Mouse (Mus musculus): ENCODE results near the gene Sh3d21. TPM values are rescaled to one million over a fixed set of nuclear protein-coding genes. Genes with fewer than 3 reads are reported as not detected.
"Not testable (repeated sequence)": the region's sequence is repeated elsewhere in the genome, so short reads cannot be mapped to it uniquely, and the experiment has no call there.

Gene Sh3d21
- total RNA-seq, 2 experiments from 2014 or later = 1.3 to 1.7 TPM

DNA sequence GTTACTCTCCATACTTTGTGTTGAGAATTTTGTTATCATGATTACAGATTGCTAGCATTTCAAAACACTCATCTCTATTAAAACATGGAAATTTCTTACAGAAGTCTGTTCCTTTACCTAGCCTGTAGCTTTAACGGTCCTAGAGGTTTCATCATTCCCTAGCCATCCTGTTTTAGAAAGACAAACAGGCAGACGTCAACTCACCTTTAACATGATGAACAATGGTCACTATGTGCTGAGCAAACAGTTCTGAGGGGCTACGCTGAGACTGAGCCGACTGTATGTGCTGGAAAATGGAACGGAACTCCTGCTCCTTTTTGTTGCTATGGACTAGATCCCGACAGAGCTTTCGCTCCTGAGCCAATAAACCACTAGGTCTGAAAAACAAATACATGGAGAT, 12.7 kb upstream of the Sh3d21 start:
- DNase-seq (ENCODE audit: extremely low spot score in 1 of 2, low spot score in 2 of 2); intact Hi-C loops (cut with DNase I): not testable (repeated sequence)

DNA sequence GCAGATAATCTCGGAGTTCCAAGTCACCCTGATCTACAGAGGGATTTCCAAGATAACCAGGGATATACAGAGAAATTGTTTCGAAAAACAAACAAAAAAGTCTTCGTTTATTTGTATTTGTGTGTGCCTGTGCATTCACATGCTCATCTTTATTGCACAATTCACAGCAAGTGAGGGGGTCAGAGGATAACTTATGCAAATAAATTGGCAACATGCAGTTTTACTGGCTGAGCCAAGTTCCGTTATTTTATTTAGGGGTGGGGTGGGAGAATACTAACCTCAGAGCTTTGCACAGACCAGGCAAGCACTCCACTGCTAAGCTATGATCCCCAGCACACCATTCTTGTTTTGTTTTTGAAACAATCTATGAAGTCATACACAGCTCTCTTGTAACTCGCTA, 10.5 kb upstream of the Sh3d21 start:
- intact Hi-C loops (cut with DNase I) = no loop called here

DNA sequence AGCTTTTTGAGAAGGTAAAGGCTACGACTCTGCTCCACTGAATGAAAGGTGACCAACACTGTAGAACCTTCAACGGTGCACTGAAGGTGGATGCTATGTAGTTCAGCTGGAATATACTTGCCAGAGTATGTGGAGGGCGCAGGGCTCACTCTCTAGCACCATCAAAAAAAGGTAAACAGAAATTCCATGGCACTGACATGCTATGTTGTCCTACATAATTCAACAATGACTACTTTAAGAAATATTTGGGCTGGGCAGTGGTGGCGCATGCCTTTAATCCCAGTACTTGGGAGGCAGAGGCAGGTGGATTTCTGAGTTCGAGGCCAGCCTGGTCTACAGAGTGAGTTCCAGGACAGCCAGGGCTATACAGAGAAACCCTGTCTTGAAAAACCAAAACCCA, 7.4 kb upstream of the Sh3d21 start:
- DNase-seq (ENCODE audit: extremely low spot score in 1 of 2, low spot score in 2 of 2); intact Hi-C loops (cut with DNase I): not testable (repeated sequence)

More for the DNA sequence above, 10.5 kb upstream of the Sh3d21 start:
- no peak for DNase-seq (ENCODE audit: extremely low spot score in 1 of 2, low spot score in 2 of 2)

DNA sequence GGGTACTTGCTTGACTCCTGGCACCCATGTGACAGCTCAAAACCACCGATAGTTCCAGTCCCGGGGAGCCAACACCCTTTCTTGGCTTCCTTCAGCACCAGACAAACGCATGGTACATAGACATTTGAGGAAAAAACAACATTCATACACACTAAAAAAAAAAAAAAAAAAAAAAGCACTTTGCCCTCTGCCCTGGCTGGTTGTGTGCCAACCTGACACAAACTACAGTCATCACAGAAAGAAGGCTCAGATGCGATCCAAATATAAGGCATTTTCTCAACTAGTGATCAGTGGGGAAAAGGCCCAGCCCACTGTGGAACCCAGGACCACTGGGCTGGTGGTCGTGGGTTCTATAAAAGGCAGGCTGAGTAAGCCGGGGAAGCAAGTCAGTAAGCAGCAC, 5.6 kb upstream of the Sh3d21 start:
- DNase-seq (ENCODE audit: extremely low spot score in 1 of 2, low spot score in 2 of 2) = no peak
- intact Hi-C loops (cut with DNase I) = no loop called here

DNA sequence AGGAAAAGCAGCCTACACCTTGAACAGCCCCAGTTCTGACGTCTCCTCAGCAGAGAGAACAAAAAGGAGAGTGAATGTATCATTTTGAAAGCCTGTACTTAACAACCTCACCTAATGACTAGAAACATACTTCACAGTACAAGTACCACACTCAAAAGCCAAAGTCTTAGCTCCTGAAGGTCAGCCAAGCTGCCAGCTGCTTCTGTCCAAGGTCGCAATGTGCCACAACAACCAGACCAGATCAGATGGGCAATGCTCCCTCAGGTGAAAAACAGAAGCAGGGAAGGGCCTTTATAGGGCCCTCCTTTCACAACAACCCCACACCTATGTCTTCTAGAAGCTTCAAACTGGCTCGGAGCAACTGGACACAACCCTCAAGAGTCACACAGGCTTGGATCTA, 2.8 kb upstream of the Sh3d21 start:
- intact Hi-C loops (cut with DNase I) = no loop called here
- no peak for DNase-seq (ENCODE audit: extremely low spot score in 1 of 2, low spot score in 2 of 2)

DNA sequence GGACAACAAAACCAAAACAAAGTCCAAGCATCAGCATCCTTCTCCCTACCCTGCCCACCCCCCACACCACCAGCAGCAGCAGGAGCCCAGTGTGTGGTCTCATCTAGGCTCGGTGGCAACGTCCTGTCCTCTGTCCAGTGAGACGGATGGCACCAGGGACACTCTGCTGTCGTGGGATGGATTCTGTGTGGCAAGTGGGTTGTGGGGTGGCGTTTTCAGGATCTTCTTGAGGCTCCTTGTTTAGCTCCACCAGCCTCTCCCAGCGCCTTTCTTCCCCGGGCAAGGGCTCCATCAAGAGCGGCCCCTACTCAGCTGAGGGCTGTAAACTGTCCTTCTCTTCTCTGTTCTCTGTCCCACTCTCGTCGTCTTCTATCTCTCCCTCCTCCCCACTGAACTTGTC, 1.8 kb upstream of the Sh3d21 start:
- intact Hi-C loops (cut with DNase I); DNase-seq (ENCODE audit: extremely low spot score in 1 of 2, low spot score in 2 of 2): not testable (repeated sequence)

DNA sequence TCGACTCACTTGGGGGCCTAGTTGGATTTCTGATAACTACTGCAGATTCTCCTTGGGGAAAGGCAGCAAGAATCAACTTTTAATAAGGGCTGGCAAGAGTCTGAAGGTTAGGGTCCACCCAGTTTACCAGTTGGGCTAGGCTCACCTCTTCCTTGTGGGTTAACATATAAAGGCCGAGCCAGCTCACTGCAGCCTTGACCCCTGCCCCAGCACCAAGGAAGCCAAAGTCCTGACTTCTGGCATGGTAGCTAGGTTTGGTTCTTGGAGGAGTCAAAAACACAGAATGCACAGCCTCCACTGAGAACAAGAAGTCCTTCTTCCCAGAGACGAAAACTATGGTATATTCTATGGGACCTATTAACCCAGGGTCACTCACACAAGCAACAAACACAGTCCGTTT, 394 bp upstream of the Sh3d21 start:
- intact Hi-C loops (cut with DNase I) = no loop called here

DNA sequence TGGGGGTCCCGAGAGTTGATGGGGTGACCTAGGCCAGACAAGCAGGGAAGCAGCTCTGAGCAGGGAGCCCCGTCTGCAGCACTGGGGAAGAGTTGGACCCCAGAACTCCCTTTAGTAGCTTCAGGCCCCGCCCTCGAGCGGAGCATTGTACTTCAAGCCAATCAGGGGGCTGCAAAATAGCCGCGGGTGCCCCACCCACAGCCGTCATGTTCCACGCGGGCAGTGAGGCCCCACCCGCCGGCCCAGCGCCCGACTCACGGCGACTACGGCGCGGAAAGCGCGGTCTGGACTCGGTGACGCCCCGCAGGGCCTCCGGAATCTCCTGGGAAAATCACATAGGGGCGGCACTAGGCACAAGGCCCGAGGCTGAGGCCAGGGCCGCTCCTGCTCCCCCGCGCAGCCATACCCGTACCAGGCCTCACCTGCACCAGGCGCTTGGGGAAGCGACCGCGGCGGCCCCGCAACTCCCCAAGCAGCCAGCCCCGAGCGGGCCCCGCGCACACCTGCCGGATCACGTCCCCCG, 686 bp downstream of the Sh3d21 start:
- peak; percentile 79 to 95 for DNase-seq (ENCODE audit: extremely low spot score in 1 of 2, low spot score in 2 of 2)
- intact Hi-C loops (cut with DNase I) = no loop called here

More for the DNA sequence above, 394 bp upstream of the Sh3d21 start:
- no peak for DNase-seq (ENCODE audit: extremely low spot score in 1 of 2, low spot score in 2 of 2)

DNA sequence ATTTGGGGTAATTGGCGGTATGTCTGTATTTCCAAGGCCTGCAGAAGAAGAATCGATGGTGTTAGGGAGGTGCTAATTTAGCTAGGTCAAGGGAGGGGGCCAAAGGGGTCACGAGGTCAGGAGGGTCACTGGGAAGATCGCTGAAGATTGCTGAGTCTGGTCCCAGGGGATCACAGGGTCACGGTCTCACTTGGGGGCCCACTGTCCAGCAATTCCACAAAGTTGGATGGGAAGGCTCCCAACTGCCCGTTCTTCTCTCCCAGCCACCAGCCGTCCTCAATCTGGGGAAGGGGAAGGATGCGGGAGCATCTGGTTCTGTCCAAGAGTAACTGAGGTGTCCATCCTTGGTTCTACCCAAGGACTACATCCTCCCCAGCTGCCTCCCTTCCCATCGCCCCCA, 1.3 kb downstream of the Sh3d21 start:
- DNase-seq (ENCODE audit: extremely low spot score in 1 of 2, low spot score in 2 of 2) = no peak
- intact Hi-C loops (cut with DNase I) = no loop called here

DNA sequence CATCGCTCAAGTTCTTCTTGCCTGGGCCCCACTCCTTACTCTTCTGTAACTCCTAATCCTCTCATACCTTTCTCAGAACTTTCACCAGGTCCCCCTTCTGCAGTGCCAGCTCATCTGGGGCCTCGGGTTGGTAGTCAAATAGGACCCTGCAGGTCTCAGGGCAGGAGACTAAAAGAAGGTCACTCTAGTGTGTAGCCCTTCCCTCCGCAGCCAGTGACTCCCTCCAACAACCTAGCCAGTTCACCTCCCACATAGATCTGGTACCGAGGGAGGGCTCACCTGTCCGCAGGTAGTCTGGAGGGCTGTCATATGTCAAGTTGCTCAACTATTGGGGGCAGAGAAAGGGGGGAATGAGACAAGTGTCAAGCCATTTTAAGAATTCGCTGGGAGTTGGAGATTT, 1.8 kb downstream of the Sh3d21 start:
- intact Hi-C loops (cut with DNase I) = no loop called here
- no peak for DNase-seq (ENCODE audit: extremely low spot score in 1 of 2, low spot score in 2 of 2)

DNA sequence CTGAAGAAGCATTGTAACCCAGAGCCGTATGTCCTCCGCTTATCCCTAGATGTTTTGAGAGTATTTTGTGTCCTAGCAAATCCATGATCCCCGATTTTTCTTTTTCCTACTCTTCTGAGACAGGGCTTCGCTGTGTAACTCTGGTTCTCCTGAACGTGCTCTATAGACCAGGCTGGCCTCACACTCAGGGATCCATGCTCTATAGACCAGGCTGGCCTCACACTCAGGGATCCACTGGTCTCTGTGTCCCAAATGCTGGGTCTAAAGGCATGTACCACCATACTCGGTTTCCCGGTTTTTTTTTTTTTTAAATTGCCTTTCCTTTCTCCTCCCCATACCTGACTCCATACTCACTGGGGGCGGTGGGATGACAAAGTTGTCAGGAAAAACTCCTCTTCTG, 2.3 kb downstream of the Sh3d21 start:
- intact Hi-C loops (cut with DNase I) = no loop called here
- DNase-seq (ENCODE audit: extremely low spot score in 1 of 2, low spot score in 2 of 2) = no peak

DNA sequence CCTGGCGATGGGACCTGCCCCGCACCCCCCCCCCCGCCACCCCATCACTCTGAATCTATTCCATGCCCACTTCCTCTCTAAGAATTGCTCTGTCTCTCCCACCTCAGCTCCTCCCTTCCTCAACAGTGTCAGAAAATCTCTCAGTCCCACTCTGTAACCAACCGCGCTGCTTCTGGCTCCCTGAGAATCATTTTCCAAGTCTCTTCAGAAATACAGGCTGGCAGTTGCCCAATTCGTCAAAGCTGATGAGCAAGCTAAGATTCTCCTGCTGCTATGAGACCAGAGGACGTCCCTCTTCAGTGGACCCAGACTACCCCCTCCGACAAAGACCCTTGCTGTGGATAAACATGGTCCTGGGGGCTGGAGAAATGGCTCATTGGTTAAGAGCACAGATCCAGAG, 3.8 kb downstream of the Sh3d21 start:
- intact Hi-C loops (cut with DNase I) = no loop called here
- DNase-seq (ENCODE audit: extremely low spot score in 1 of 2, low spot score in 2 of 2) = peak; percentile 44 to 59

DNA sequence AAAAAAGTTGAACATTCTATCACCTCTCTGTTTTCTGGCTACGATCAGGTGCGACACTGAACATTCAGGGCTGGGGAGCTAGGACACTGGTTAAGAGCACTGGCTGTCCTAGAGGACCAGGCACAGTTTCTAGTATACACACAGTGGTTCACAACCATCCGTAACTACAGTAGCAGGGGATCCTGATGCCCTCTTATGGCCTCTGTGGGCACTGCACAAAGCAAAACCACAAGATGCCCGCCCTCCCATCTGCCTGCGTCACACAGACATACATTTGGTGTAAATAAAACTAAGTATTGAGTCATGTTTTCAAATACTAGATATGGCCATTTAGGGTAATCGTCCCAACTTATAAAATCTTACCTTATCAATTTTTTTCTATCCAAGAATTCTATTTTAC, 5.7 kb downstream of the Sh3d21 start:
- intact Hi-C loops (cut with DNase I) = no loop called here
- DNase-seq (ENCODE audit: extremely low spot score in 1 of 2, low spot score in 2 of 2) = no peak

DNA sequence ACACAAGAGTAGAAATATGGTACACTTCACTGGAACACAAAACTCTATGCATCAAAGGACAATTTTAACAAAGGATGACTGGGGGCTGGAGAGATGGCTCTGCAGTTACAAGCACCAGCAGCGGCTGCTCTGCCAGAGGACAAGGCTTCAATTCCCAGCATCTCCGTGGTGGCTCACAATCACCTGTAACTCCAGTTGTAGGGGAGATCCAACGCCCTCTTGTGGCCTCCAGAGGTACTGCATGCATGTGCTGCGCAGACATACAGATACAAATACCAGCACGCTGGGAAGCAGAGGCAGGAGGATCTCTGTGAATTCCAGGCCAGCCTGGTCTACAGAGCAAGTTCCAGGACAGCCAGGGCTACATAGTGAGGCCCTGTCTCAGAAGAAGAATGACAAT, 6.7 kb downstream of the Sh3d21 start:
- intact Hi-C loops (cut with DNase I) = no loop called here
- no peak for DNase-seq (ENCODE audit: extremely low spot score in 1 of 2, low spot score in 2 of 2)

DNA sequence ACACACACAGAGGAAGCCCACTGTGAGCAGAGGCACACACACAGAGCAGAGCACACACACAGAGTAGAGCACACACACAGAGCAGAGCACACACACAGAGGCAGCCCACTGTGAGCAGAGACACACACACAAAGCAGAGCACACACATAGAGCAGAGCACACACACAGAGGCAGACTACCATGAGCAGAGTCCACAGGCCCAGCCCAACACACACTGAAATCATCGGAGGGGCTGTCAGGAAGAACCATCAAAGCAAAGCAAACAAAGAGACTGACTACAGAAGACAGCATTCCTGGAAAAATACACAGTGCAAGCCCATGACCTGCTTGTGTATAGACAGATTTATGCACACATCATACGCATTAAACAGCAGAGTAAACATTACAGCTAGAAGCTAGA, 7.4 kb downstream of the Sh3d21 start:
- intact Hi-C loops (cut with DNase I) = no loop called here
- no peak for DNase-seq (ENCODE audit: extremely low spot score in 1 of 2, low spot score in 2 of 2)

DNA sequence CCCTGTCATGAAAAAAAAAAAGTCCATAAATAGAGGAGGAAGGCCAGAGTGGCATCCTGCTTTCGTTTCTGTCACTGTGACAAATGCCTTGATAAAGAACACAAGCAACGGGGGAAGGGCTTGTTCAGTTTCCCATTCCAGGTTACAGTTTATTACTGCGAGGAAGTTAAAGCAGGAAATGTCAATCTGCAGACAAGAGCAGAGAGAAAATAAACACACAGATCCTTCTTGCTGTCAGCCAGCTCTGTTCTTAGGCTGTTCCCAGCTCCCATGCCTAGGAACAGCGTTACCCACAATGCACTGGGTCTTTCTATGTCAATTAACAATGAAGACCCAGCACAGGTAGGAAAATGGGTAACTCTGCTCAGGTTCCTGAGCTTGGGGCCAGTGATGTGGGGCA, 8.1 kb downstream of the Sh3d21 start:
- intact Hi-C loops (cut with DNase I) = no loop called here
- no peak for DNase-seq (ENCODE audit: extremely low spot score in 1 of 2, low spot score in 2 of 2)

DNA sequence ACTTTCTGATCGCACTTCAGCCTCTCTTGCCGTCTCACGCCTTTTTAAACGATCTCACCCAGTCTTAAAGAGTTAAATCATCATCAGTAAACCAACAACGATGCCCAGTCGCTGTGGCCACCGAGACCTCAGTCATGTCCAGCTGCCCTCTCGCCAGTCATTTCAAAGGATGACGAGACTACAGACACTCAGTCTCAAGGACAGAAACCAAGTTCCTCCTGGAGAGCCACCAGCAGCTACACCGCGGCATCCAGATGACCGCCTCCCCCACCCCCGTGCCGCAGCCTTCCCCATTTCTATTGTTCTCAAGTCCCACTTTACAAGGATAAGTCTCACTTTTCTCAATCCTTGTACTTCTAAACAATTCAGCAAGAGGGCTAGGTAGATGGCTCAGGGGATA, 10.4 kb downstream of the Sh3d21 start:
- no peak for DNase-seq (ENCODE audit: extremely low spot score in 1 of 2, low spot score in 2 of 2)
- intact Hi-C loops (cut with DNase I) = no loop called here

DNA sequence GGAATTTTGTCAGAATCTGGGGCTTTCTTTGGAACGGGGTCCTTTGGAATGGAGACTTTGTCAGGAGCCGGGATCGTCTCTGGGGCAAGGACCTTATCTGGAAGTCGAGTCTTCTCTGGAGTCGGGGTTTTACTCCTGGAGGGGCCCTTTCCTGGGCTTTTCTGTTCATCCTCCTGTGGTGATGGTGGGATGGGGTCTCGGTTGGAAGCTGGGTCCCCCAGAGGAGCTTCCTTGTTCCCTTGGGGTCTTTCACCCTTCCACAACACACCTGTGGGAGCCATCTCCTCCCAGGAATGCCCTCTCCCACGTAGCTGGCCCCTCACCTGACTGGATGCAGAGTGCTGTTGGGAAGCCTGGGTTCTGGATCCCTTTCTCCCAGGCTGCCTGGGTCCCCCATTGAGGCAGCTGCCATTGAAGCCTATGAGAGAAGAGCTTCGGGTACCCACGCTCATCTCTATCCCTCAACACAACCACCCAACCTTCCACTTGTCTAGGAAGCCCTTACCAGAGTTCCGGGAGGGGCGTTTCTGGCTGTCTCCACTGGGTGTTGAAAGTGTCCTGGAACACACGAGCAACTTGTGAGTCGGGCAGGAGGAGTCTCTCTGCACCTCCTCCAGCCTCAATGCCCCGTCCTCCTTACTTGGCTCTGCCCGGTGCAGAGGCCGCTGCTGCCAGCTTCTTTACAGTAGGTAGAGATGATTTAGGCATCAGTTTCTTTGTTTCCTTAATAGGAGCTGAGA, 11.4 kb downstream of the Sh3d21 start:
- DNase-seq (ENCODE audit: extremely low spot score in 1 of 2, low spot score in 2 of 2) = no peak
- intact Hi-C loops (cut with DNase I) = no loop called here

DNA sequence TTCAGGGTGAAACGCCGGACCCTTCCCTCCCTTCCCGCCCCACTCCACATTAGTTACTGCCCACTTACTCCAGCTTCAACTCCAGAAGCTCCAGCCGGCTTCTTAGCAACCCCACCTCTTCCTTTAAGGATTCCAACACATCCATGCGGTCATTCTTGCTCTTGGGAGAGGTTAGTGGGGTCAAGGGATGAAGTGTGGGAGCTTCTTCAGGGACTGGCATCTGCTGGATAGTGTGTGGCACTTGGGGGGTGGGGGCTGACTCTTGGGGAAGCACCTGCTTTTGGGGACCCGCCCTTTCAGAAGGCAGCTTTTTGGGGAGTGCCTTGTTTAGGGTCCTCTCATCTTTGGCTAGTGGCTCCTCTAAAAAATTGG, 12.4 kb downstream of the Sh3d21 start:
- intact Hi-C loops (cut with DNase I) = no loop called here
- no peak for DNase-seq (ENCODE audit: extremely low spot score in 1 of 2, low spot score in 2 of 2)

DNA sequence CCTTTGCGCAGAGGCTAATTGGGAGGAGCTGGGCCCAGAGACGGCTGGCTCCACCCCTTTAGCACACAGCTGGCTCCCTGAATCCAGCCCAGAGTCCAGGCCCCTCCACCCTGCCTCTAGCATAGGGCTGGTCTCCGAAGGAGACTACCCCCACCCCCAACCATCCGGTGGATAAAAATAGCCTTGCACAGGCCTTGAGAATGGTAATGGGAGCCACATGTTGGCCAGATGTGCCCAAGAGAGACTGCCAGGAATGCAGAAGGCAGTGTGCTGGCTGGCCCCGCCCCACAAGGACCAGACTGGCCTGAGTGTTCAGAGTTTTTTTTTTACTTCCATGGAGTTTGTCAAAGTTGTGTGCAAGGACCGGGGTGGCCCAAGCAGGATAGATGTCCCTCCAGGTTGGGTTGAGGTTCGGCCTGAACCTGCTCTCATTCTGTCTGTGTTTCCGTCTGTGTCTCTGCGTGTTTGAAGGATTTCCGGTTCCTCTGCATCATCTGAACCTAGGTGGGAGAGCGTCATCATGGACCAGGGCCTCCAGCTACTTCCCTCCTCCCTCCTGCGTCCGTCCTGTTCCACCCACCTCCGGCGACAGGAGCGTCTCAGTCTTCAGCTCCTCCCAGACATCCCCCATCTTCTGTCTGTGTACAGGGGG, 12.9 kb downstream of the Sh3d21 start:
- intact Hi-C loops (cut with DNase I) = no loop called here
- DNase-seq (ENCODE audit: extremely low spot score in 1 of 2, low spot score in 2 of 2) = peak in 1 of 2 experiments; percentile 89

DNA sequence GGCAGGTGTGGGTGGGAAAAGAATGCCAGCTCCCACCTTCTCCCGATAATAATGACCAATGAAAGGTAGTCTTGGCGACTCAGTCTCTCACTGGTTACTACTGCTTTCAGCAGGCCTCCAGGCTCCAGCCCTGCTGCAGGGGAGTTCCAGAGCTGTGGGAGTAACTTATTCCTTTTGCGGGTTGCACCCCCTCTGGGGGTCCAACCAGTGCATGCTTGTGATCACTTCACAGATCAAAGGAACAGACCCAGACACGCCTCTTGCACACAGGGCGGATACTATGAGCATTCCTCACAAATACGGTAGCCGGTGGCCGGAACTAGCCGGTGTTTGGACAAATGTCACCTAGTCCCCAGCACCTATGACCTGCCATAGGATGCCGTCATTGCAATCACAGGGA, 13.5 kb downstream of the Sh3d21 start:
- no peak for DNase-seq (ENCODE audit: extremely low spot score in 1 of 2, low spot score in 2 of 2)
- intact Hi-C loops (cut with DNase I) = no loop called here
